Mouse (Mus musculus) lung, embryonic 15.5 days (tissue): ENCODE results near the gene S100a10. TPM values are rescaled to one million over a fixed set of nuclear protein-coding genes. Genes with fewer than 3 reads are reported as not detected.
"Not testable (repeated sequence)": the region's sequence is repeated elsewhere in the genome, so short reads cannot be mapped to it uniquely, and the experiment has no call there.

Source experiments
- ATAC-seq: fragments of 200-750 bp; cut with Nextera tagmentation; 2 replicates; pipeline ENCODE4 v1.8.0; 2017; ENCODE audit warnings: moderate number of reproducible peaks, borderline replicate concordance; ENCODE audit not compliant: low FRiP score, low TSS enrichment; ENCODE audit errors: extremely low read depth
- H3K27ac ChIP-seq: fragments of 300-500 bp; sonication (generic); 2 replicates; pipeline ENCODE4 v1.5.1; 2015; ENCODE audit warnings: moderate library complexity, mild to moderate bottlenecking, inconsistent platforms
- H3K27me3 ChIP-seq: fragments of 300-500 bp; sonication (generic); 2 replicates; pipeline ENCODE4 v1.6.1; 2015; ENCODE audit warnings: inconsistent platforms
- H3K36me3 ChIP-seq: fragments of 300-500 bp; sonication (generic); 2 replicates; pipeline ENCODE4 v1.6.1; 2015; ENCODE audit warnings: inconsistent platforms
- H3K4me1 ChIP-seq: fragments of 300-500 bp; sonication (generic); 2 replicates; pipeline ENCODE4 v1.6.1; 2015; ENCODE audit warnings: inconsistent platforms
- H3K4me2 ChIP-seq: fragments of 300-500 bp; sonication (generic); 2 replicates; pipeline ENCODE4 v1.6.1; 2015; ENCODE audit warnings: inconsistent platforms, mild to moderate bottlenecking, moderate library complexity
- H3K4me3 ChIP-seq: fragments of 300-500 bp; sonication (generic); 2 replicates; pipeline ENCODE4 v1.5.1; 2015; ENCODE audit warnings: mild to moderate bottlenecking, inconsistent platforms
- H3K9ac ChIP-seq: fragments of 300-500 bp; sonication (generic); 2 replicates; pipeline ENCODE4 v1.6.1; 2015; ENCODE audit warnings: inconsistent platforms
- H3K9me3 ChIP-seq: fragments of 300-500 bp; sonication (generic); 2 replicates; pipeline ENCODE4 v1.6.1; 2016; ENCODE audit warnings: inconsistent platforms
- WGBS: fragments of 180-500 bp; shearing (Covaris S2); methylation state at CpG from one replicate; pipeline ENCODE4 v1.1.7; 2015; 5-methylcytosine and 5-hydroxymethylcytosine counted together
- polyA plus RNA-seq: library from polyadenylated mRNA; unstranded; fragments of >200 nt; fragmentation: Nextera tagmentation; extraction: Ambion mirVana; gene quantifications from 2 replicates; pipeline ENCODE4 v1.2.1, GENCODE M21; 2015

Gene S100a10
- polyA plus RNA-seq, 1 experiment from 2014 or later: 277 TPM

DNA sequence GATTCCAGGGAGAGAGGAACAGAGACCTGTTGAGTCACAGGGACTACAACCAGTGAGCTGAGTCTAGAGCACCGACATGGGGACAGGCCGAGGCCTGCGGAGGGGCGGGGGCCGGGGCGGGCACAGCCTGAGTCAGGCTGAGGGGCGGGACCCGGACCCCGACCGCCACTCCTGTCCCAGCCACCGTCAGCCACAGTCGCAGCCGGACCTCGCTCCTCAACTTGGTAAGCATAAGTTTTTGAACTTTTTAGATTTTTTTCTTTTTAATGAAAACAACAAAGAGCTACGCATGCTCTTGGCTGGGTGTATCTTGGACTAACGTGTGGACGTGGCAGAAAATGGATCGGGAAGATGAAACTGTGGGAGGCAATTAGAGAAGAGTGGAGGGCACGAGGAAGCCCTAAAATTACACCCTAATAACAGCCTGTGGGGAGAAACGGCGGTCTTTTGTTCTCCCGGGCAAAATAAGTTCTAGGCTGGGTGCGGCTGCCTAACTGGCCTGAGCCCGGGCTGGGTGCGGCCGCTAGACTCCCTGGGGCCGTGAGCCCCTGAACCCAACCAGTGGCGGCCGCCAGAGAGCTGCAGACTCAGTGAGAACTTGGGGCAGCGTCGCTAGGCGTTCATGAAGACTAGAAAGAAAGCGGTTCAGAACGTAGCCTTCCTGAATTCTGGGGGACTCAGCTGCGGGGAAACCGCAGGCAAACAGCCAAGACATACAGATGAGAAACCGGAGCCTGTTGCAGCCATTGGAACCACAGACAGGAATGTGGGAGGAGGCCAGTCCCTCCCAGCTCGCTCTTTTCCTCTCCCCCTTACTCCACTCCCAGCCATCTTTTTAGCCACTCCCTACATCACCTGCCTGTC, 34.3 kb upstream of the S100a10 start, which contains the start of gene S100a11:
TSS of gene S100a11 (plus strand) at position 159 of the 864 bp plus-strand sequence.
- Histone ChIP-seq H3K4me1 (peaks cover 16% of the 10 kb centered on the region), H3K27me3 (no peaks in the 10 kb centered on the region), H3K4me2 (peak within 1 kb of the TSS; percentile 61), H3K9ac (peak within 1 kb of the TSS; percentile 70), H3K36me3 (peaks cover 7% of the 10 kb centered on the region; the same call in 1 of the 2 replicates), H3K27ac (peak within 1 kb of the TSS; percentile 96), H3K9me3 (no peaks in the 10 kb centered on the region), H3K4me3 (peak within 1 kb of the TSS; percentile 76)
- peak; percentile 96 for ATAC-seq
- under 1% methylated on average over 36 of the region's 38 CpGs for WGBS

DNA sequence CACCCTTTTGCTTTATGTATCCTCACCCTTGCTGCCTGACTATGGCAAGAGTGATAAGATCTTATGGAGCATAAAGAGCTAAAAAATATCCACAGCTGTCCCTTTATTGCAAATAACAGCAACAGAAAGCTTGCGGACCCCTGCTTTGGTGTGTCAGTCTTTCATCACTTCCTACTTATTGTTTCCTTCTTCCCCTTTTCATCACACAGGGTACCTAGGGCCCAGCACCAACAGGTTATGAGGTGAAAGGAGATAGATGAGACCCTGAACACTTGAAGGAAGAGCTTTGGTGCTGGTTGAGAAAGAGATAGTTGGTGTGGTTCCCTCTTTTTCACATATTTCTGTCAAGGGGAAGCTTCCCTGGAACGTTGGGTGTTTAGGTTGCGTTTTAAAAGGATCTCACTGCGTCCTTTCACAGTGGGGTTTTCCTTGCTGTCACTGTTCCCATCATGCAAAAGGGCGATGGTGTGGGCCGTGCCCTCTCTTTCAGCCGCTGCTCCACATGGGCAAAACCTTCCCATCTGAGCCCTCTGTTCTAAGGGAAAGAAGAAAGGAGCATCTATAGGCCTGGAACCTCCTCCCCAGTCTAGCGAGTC, 33.3 kb upstream of the S100a10 start:
- Histone ChIP-seq H3K4me3 (peak overlapping the region; percentile 76), H3K27ac (no peak overlapping the region), H3K9ac (peak overlapping the region; percentile 70), H3K9me3 (no peaks in the 10 kb centered on the region), H3K4me1 (peaks cover 16% of the 10 kb centered on the region), H3K27me3 (no peaks in the 10 kb centered on the region), H3K36me3 (peaks cover 16% of the 10 kb centered on the region), H3K4me2 (peak overlapping the region; percentile 61)
- 75% methylated on average over 8 of the region's 8 CpGs for WGBS
- ATAC-seq: no peak

DNA sequence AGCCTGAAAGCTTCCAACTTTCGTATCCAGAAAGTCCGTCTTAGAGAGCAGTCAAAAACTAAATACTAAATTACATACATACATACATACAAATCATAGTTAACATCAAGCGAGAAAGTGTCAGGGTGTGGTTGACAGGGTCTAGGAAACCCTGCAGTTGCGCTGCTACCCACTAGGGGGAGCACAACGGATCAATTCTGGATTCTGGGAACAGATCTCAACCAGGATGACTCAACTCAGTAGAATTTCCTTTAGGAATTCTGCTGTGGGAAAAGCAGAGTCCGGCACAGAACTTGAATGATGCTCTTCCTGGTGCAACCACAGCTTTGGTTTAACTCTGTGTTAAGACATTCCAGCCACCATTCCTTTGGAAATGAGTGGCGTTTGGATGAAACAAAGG, 32.3 kb upstream of the S100a10 start:
- H3K4me3 ChIP-seq: no peak overlapping the region
- no peaks in the 10 kb centered on the region for H3K27me3 ChIP-seq
- no peaks in the 10 kb centered on the region for H3K9me3 ChIP-seq
- peaks cover 16% of the 10 kb centered on the region for H3K4me1 ChIP-seq
- 0 out of 2 replicates have a peak overlapping the region, but pooled peaks have one; percentile 3 for H3K4me2 ChIP-seq
- no peak for ATAC-seq
- no peak overlapping the region for H3K27ac ChIP-seq
- H3K36me3 ChIP-seq: peaks cover 25% of the 10 kb centered on the region
- 34% methylated on average over 7 of the region's 7 CpGs for WGBS
- H3K9ac ChIP-seq: no peak overlapping the region

DNA sequence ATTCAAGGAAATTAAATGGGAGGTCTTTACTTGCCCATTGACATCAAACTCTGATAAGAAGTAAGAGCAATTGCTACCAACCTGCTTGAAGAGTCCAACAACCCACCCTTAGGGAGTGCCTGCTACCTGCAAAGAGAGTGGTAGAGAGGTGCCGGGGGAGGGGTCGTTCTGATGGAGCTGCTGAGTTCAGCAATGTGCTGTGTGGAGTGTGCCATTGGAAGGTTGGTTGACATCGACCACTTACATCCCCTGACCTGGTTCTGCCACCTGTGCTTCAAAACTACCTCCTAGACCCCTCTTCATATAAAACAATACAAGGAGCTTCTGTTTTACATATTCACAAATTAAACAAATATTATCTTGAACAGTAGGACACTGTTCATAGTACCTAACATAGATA, 27.6 kb upstream of the S100a10 start:
- Histone ChIP-seq H3K27ac (no peak overlapping the region), H3K36me3 (peaks cover 26% of the 10 kb centered on the region), H3K9me3 (no peaks in the 10 kb centered on the region), H3K9ac (no peak overlapping the region), H3K4me2 (no peak overlapping the region), H3K4me3 (no peak overlapping the region), H3K4me1 (peaks cover 6% of the 10 kb centered on the region; the same call in 1 of the 2 replicates), H3K27me3 (no peaks in the 10 kb centered on the region)
- ATAC-seq: no peak
- 88% methylated on average over 3 of the region's 3 CpGs for WGBS

DNA sequence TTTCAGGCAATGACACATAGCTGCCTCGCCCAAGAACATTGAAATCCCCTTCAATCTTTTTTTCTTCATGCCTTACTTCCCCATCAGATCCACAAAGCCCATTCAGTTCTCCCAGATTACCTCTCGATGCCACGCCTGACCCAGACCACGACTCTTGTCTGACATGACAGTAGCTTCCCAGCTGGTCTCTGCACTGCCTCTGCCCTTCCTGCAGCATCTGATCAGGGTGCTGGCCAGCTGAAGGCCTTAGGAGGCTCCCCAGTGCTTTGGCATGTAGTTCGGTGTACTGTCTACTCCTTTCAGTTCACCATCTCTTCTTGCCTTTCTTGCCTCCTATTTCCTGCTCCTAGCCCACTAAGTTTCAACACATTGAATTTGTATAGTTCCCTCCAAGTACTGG, 26.1 kb upstream of the S100a10 start:
- no peak overlapping the region for H3K4me2 ChIP-seq
- H3K4me1 ChIP-seq: 0 out of 2 replicates have a peak, but pooled peaks cover 2% of the 10 kb centered on the region
- H3K36me3 ChIP-seq: peaks cover 26% of the 10 kb centered on the region
- no peak overlapping the region for H3K4me3 ChIP-seq
- no peak overlapping the region for H3K27ac ChIP-seq
- no peaks in the 10 kb centered on the region for H3K27me3 ChIP-seq
- H3K9me3 ChIP-seq: no peaks in the 10 kb centered on the region
- no peak overlapping the region for H3K9ac ChIP-seq
- WGBS: 84% methylated on average over 5 of the region's 5 CpGs
- no peak for ATAC-seq

DNA sequence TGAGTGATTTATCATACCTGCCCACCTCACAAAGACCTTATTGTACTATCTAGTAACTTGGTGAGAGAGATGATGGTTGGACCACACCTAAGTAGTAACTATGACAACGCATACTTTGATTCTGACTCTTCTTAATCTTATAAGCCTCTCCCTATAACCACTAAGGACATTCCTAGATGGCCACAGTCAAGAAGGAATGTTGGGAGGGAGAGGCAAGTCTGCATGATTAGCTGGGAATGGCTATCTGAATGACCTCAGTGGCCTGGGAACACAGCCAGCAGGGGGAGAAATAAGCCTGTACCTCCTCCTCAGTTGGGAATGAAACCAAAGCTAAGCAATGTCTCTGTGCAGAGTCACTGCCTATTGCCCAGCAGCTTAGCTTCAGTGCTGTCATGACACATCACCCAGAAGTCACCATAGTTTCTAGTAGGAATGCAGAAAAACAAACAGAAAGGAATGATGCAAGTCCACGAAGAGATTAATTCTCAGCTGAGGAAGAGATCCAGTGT, 17.8 kb upstream of the S100a10 start:
- WGBS: 49% methylated on average over 2 of the region's 2 CpGs
- H3K9me3 ChIP-seq: no peaks in the 10 kb centered on the region
- H3K4me2 ChIP-seq: no peak overlapping the region
- no peaks in the 10 kb centered on the region for H3K27me3 ChIP-seq
- H3K4me3 ChIP-seq: no peak overlapping the region
- H3K36me3 ChIP-seq: no peaks in the 10 kb centered on the region
- ATAC-seq: no peak
- no peak overlapping the region for H3K27ac ChIP-seq
- no peak overlapping the region for H3K9ac ChIP-seq
- no peaks in the 10 kb centered on the region for H3K4me1 ChIP-seq

DNA sequence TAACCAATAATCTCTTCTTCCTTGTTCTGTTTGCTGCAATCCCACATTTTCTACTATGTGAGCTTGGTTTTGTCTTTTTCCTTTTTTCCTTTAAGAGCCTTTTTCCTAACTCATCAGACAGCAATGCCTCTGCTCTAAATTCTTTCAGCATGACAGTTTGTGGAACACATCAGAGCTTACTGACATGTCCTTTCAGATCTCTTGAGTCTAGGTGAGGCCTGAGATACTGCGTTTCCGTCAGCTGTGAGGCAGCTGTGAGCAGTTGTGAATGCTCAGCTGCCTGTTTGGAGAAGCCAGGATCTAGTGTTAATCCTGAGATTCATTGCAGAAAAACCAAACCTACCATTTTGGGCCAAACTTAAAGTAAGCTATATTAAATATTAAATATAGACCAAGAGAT, 16.4 kb upstream of the S100a10 start:
- WGBS: 78% methylated on average over 2 of the region's 2 CpGs

DNA sequence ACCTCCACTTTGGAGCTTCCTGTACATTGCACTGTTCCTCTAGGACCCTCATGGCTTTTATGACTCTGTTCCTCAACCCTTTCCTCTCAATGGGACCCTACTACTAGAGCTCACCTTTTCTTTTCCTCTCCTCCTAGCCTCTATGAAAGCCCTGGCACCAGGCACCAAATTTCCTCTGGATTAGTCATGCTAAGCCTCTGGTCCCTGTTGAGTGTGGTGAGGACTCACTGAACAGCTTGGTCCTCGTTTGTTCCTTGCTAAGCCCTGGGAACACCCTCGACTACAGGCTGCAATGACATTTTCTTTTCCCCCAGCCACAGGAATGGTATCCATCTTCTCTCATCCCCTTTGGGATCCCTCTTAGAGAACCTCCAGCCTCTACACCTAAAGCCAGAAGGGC, 13.4 kb upstream of the S100a10 start:
- H3K4me3 ChIP-seq: no peak overlapping the region
- no peaks in the 10 kb centered on the region for H3K27me3 ChIP-seq
- H3K9ac ChIP-seq: no peak overlapping the region
- H3K4me2 ChIP-seq: no peak overlapping the region
- no peaks in the 10 kb centered on the region for H3K4me1 ChIP-seq
- no peak overlapping the region for H3K27ac ChIP-seq
- no peak for ATAC-seq
- H3K36me3 ChIP-seq: no peaks in the 10 kb centered on the region
- H3K9me3 ChIP-seq: no peaks in the 10 kb centered on the region
- WGBS: 56% methylated on average over 2 of the region's 2 CpGs

More for the DNA sequence above, 16.4 kb upstream of the S100a10 start:
- Histone ChIP-seq H3K9ac (no peak overlapping the region), H3K36me3 (no peaks in the 10 kb centered on the region), H3K27ac (no peak overlapping the region), H3K4me2 (no peak overlapping the region), H3K4me3 (no peak overlapping the region), H3K9me3 (no peaks in the 10 kb centered on the region), H3K4me1 (no peaks in the 10 kb centered on the region), H3K27me3 (no peaks in the 10 kb centered on the region)
- no peak for ATAC-seq

DNA sequence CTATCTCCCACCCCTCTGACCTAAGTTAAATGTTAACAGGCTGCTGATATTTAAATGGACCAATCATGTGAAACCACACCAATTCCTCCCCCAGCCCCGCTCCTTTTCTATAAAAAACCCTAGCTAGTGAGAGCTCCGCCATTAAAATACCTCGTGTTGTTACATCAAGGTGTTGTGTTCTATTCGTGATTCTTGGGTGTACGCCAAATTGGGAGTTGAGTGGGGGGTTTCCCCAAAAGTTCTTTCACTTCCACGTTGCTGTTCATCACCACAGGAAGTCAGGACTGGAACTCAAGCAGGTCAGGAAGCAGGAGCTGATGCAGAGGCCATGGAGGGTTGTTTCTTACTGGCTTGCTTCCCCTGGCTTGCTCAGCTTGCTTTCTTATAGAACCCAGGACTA, 10.7 kb upstream of the S100a10 start:
- not testable (repeated sequence) for H3K4me1 ChIP-seq, H3K27ac ChIP-seq, H3K9me3 ChIP-seq, H3K36me3 ChIP-seq, ATAC-seq, H3K4me3 ChIP-seq, H3K4me2 ChIP-seq, H3K9ac ChIP-seq, H3K27me3 ChIP-seq
- WGBS: 72% methylated on average over 6 of the region's 6 CpGs

DNA sequence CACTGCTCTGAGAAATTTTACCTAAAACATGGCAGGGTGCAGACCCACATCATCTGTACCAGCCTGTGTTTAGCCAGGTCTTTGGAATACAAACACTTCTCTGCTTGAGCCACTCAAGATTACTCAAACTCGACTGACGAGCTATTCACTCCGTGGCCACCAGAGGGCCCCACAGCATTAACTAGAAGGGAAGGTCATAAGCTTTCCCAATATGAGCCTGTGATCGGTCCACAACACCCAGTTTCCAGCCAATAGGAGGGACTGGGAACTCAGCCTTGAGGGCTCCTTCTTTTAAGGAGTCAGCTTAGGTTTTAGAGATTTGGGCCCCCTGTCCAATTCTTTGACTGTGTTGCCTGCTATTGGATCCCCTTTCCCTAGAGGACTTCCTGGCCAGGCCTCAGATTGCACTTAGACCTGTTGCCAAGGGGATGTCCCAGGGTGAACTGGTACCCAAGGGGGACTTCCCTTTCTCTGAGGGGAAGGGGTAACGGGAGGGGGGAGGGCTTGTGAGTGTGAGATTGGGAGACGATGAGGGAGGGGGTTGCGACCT, 7.7 kb upstream of the S100a10 start:
- H3K9ac ChIP-seq: no peak overlapping the region
- 30% methylated on average over 7 of the region's 7 CpGs for WGBS
- peak; percentile 74; the same call in 1 of the 2 replicates for ATAC-seq
- H3K36me3 ChIP-seq: no peaks in the 10 kb centered on the region
- H3K4me1 ChIP-seq: no peaks in the 10 kb centered on the region
- no peaks in the 10 kb centered on the region for H3K27me3 ChIP-seq
- no peak overlapping the region for H3K27ac ChIP-seq
- H3K9me3 ChIP-seq: no peaks in the 10 kb centered on the region
- H3K4me3 ChIP-seq: no peak overlapping the region
- no peak overlapping the region for H3K4me2 ChIP-seq

DNA sequence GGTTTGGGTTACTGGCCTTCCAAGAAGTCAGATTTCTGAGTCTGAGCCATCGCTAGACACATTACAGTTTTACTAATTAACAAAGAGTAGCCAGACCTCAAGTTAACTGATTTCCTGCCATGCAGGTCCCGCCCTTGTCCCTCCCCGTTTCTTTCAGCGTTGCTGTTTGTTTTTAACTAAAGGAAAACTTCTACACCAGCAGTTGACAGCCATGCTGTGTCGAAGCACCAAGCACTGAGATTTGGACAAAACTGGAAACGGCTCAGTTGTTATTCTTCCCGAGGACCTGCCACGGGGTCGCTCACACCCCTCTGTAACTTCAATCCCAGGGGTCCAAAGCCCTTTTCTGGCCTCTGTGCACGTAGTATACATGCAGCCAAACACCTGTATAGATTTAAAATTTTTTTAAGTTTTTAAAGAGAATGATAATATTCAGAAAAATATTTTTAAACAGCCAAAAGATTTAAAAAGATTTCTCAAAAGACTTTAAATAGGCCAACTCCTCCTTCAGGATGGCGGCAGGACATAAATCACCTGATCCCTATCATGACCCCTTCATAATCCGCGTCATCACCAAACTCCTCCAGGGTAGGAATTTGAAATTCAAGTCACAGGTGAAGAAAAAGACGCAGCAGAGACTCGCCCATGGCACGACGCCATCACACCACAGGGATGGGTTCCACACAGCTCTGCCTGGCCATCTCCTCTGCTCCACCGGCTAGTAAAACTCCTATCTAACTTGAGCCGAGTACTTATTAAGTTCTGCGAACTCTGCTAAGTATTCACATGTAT, 6.9 kb upstream of the S100a10 start:
- Histone ChIP-seq H3K36me3 (no peaks in the 10 kb centered on the region), H3K27me3 (no peaks in the 10 kb centered on the region), H3K4me2 (no peak overlapping the region), H3K27ac (no peak overlapping the region), H3K4me1 (no peaks in the 10 kb centered on the region), H3K4me3 (no peak overlapping the region), H3K9ac (no peak overlapping the region), H3K9me3 (no peaks in the 10 kb centered on the region)
- WGBS: 70% methylated on average over 20 of the region's 20 CpGs
- no peak for ATAC-seq
